Mouse (Mus musculus) kidney, embryonic 15.5 days (tissue): Measurements from ENCODE around the gene Sos2. TPM values are rescaled to one million over a fixed set of nuclear protein-coding genes. Genes with fewer than 3 reads are reported as not detected.
"Not testable (repeated sequence)": the region's sequence is repeated elsewhere in the genome, so short reads cannot be mapped to it uniquely, and the experiment has no call there.

Experiments used
- ATAC-seq: fragments of 200-750 bp; cut with Nextera tagmentation; replicated peaks from 2 replicates; pipeline ENCODE4 v1.8.0; 2017; ENCODE audit warnings: moderate TSS enrichment; ENCODE audit not compliant: low FRiP score
- H3K27ac ChIP-seq: fragments of 300-500 bp; sonication (generic); 2 replicates; pipeline ENCODE4 v1.5.1; 2015; ENCODE audit warnings: mild to moderate bottlenecking, inconsistent platforms
- H3K27me3 ChIP-seq: fragments of 300-500 bp; sonication (generic); 2 replicates; pipeline ENCODE4 v1.6.1; 2015; ENCODE audit warnings: inconsistent platforms
- H3K36me3 ChIP-seq: fragments of 300-500 bp; sonication (generic); 2 replicates; pipeline ENCODE4 v1.6.1; 2015; ENCODE audit warnings: inconsistent platforms
- H3K4me1 ChIP-seq: fragments of 300-500 bp; sonication (generic); 2 replicates; pipeline ENCODE4 v1.6.1; 2015; ENCODE audit warnings: inconsistent platforms
- H3K4me2 ChIP-seq: fragments of 300-500 bp; sonication (generic); 2 replicates; pipeline ENCODE4 v1.6.1; 2015; ENCODE audit warnings: moderate library complexity, mild to moderate bottlenecking, inconsistent platforms
- H3K4me3 ChIP-seq: fragments of 300-500 bp; sonication (generic); replicated peaks from 2 replicates; pipeline ENCODE4 v1.5.1; 2015; ENCODE audit warnings: mild to moderate bottlenecking, inconsistent platforms
- H3K9ac ChIP-seq: fragments of 300-500 bp; sonication (generic); 2 replicates; pipeline ENCODE4 v1.6.1; 2015; ENCODE audit warnings: mild to moderate bottlenecking, inconsistent platforms
- H3K9me3 ChIP-seq: fragments of 300-500 bp; sonication (generic); replicated peaks from 2 replicates; pipeline ENCODE4 v1.6.1; 2016; ENCODE audit warnings: inconsistent platforms
- WGBS: fragments of 180-500 bp; shearing (Covaris S2); methylation state at CpG from one replicate; pipeline ENCODE4 v1.1.7; 2015; ENCODE audit warnings: mixed read lengths; 5-methylcytosine and 5-hydroxymethylcytosine counted together
- polyA plus RNA-seq: library from polyadenylated mRNA; unstranded; fragments of >200 nt; fragmentation: Nextera tagmentation; extraction: Ambion mirVana; gene quantifications from 2 replicates; pipeline ENCODE4 v1.2.1, GENCODE M21; 2015

The Sos2 gene
- polyA plus RNA-seq, 1 experiment from 2014 or later, result 9.1 TPM

DNA sequence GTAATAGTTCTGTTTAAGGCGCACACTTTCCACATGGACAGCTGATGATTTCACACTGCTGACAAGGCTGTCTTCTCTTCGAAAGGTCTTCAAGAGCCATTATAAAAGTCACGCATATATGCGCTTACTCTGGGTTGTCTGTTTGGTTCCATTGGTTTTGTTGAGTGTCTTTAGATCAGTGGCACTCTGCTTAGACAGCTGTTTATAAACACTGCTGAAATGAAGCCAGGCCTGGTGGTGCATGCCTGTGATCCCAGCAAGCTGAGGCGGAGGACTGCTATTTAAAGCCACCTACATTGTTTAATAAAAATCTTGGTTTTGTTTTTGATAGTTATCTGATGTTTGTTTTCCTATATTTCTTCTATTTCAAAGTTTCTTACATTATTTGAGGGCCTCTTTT is 14.9 kb downstream of the Sos2 start:
- Histone ChIP-seq H3K4me1 (no peaks in the 10 kb centered on the region), H3K9ac (no peak overlapping the region), H3K9me3 (no peaks in the 10 kb centered on the region), H3K4me2 (no peak overlapping the region), H3K36me3 (no peaks in the 10 kb centered on the region; the same call in 1 of the 2 replicates), H3K27me3 (no peaks in the 10 kb centered on the region), H3K4me3 (no peak overlapping the region), H3K27ac (no peak overlapping the region)
- 96% methylated on average over 5 of the region's 5 CpGs for WGBS
- no peak for ATAC-seq

- H3K9ac ChIP-seq, result no peak overlapping the region
- WGBS, result 97% methylated on average over 5 of the region's 5 CpGs
- H3K27ac ChIP-seq, result no peak overlapping the region
- H3K4me2 ChIP-seq, result no peak overlapping the region
- H3K27me3 ChIP-seq, result no peaks in the 10 kb centered on the region
- no peaks in the 10 kb centered on the region for H3K9me3 ChIP-seq
- no peak overlapping the region for H3K4me3 ChIP-seq
- ATAC-seq, result no peak
- no peaks in the 10 kb centered on the region for H3K4me1 ChIP-seq
- no peaks in the 10 kb centered on the region; the same call in 1 of the 2 replicates for H3K36me3 ChIP-seq
Observed at GRCm38 (mm10) chr12:69661658-69662057, 20.0 kb downstream of the Sos2 start.

- H3K27me3 ChIP-seq, H3K9me3 ChIP-seq, H3K9ac ChIP-seq, H3K4me1 ChIP-seq, H3K27ac ChIP-seq, H3K4me3 ChIP-seq, H3K4me2 ChIP-seq: not testable (repeated sequence)
- H3K36me3 ChIP-seq, result peaks cover 23% of the 10 kb centered on the region
- ATAC-seq, result peak; percentile 85
Observed at GRCm38 (mm10) chr12:69653973-69654372, 27.7 kb downstream of the Sos2 start.

GRCm38 (mm10) chr12:69649511-69649910 is 32.1 kb downstream of the Sos2 start:
- H3K36me3 ChIP-seq, result peaks cover 49% of the 10 kb centered on the region
- WGBS, result 79% methylated on average over 8 of the region's 8 CpGs
- H3K4me2 ChIP-seq, result no peak overlapping the region
- no peak overlapping the region for H3K9ac ChIP-seq
- H3K9me3 ChIP-seq, result no peaks in the 10 kb centered on the region; the same call in 1 of the 2 replicates
- no peak overlapping the region for H3K4me3 ChIP-seq
- peak; percentile 79 for ATAC-seq
- H3K27me3 ChIP-seq, result no peaks in the 10 kb centered on the region
- H3K27ac ChIP-seq, result no peak overlapping the region
- H3K4me1 ChIP-seq, result peaks cover 4% of the 10 kb centered on the region; the same call in 1 of the 2 replicates

DNA sequence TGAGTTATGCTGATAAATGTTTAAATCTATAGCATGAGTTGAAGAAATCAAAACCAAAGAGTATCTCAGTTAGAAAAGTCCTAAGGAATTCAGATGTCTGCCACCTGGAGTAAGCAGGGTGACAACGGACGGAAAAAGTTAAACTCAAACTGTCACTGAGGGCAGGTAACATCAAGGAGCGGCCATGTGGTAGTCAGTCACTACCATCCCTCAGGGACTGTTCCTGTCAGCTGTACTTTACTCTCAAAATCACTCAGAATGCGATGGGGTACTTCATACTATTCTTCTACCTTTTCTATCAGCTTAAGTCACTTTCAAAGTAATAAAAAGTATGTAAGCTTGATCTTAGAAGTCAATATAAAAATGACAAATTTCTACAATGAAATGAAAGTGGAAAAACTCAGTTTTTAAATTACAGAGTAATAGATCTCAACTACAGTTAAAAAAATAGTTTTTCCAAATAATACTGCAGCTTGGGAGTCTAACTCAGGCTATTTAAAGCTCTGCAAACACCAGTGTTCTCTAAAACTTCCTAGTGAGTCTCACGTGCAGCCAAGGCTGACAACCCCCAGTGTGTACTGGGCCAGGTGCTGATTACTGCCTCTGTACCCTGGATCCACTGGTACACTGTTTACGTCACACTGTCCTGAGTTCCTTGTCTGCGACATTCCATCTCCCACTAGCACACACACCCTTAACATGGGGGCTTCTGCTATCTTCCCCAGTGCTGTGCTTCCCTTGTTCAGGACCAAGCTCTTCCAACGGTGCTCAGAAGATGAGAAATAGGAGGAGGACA is 35.6 kb downstream of the Sos2 start:
- Histone ChIP-seq H3K27ac (no peak overlapping the region), H3K4me2 (no peak overlapping the region), H3K4me1 (peaks cover 4% of the 10 kb centered on the region; the same call in 1 of the 2 replicates), H3K9me3 (no peaks in the 10 kb centered on the region), H3K9ac (no peak overlapping the region), H3K27me3 (no peaks in the 10 kb centered on the region), H3K4me3 (no peak overlapping the region), H3K36me3 (peaks cover 32% of the 10 kb centered on the region)
- 80% methylated on average over 8 of the region's 8 CpGs for WGBS
- no peak for ATAC-seq

DNA sequence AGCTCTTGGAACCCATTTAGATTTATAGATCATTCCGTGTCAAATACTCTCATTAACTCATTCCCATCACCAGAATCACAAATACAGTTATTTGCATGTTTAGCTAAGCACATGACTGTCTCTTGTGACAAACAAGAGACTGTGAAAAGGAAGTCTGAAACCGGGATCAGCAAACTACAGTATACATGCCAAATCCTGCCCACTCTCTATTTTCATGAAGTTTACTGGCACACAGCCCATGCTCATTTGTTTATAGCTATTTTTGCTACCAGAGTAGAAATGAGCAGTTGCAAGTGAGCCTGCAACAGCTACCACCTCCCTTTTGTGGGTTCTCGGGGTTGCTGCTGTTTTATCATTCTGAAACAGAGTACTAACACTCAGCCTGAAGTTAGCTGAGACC is 36.8 kb downstream of the Sos2 start:
- no peak overlapping the region for H3K27ac ChIP-seq
- H3K9ac ChIP-seq, result no peak overlapping the region
- no peaks in the 10 kb centered on the region for H3K27me3 ChIP-seq
- peaks cover 4% of the 10 kb centered on the region; the same call in 1 of the 2 replicates for H3K4me1 ChIP-seq
- H3K4me2 ChIP-seq, result no peak overlapping the region
- peaks cover 41% of the 10 kb centered on the region for H3K36me3 ChIP-seq
- 68% methylated on average over 3 of the region's 3 CpGs for WGBS
- no peaks in the 10 kb centered on the region for H3K9me3 ChIP-seq
- no peak for ATAC-seq
- no peak overlapping the region for H3K4me3 ChIP-seq

- Histone ChIP-seq H3K4me3 (no peak overlapping the region), H3K27me3 (no peaks in the 10 kb centered on the region), H3K36me3 (peaks cover 47% of the 10 kb centered on the region), H3K9me3 (no peaks in the 10 kb centered on the region), H3K9ac (no peak overlapping the region), H3K4me1 (peaks cover 4% of the 10 kb centered on the region; the same call in 1 of the 2 replicates), H3K27ac (no peak overlapping the region), H3K4me2 (no peak overlapping the region)
- WGBS, result 84% methylated on average over 5 of the region's 5 CpGs
- no peak for ATAC-seq
Observed at GRCm38 (mm10) chr12:69642877-69643276, 38.8 kb downstream of the Sos2 start.

DNA sequence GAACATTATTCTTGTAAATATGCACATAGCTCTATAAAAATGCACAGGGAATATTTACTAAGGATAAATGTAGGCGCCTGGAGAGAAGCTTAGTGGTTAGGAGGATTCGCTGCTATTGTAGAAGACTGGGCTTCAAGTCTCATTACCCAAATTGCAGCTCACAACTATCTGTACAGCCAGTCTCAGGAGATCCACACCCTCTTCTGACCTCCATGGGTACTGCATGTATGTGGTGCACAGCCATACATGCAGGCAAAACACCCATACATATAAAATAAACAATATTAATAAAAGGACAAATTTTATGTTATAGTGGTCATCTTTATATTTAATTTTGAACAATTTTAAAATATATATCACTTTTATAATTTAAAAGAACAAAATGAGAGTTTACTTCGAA is 46.9 kb downstream of the Sos2 start:
- Histone ChIP-seq H3K27me3 (no peaks in the 10 kb centered on the region), H3K27ac (no peak overlapping the region), H3K9me3 (no peaks in the 10 kb centered on the region), H3K4me1 (no peaks in the 10 kb centered on the region), H3K4me2 (no peak overlapping the region), H3K4me3 (no peak overlapping the region), H3K9ac (no peak overlapping the region), H3K36me3 (peaks cover 23% of the 10 kb centered on the region)
- no peak for ATAC-seq
- 93% methylated on average over 3 of the region's 3 CpGs for WGBS

GRCm38 (mm10) chr12:69618590-69618989 is 63.1 kb downstream of the Sos2 start:
- H3K4me2 ChIP-seq, H3K9ac ChIP-seq, H3K27ac ChIP-seq, H3K27me3 ChIP-seq, H3K4me3 ChIP-seq, H3K4me1 ChIP-seq, ATAC-seq, H3K9me3 ChIP-seq: not testable (repeated sequence)
- 84% methylated on average over 5 of the region's 5 CpGs for WGBS
- peaks cover 52% of the 10 kb centered on the region for H3K36me3 ChIP-seq

GRCm38 (mm10) chr12:69604367-69604766 is 77.3 kb downstream of the Sos2 start:
- ATAC-seq, result no peak
- no peak overlapping the region for H3K4me2 ChIP-seq
- peaks cover 33% of the 10 kb centered on the region for H3K36me3 ChIP-seq
- H3K4me1 ChIP-seq, result no peaks in the 10 kb centered on the region
- H3K4me3 ChIP-seq, result no peak overlapping the region
- H3K9me3 ChIP-seq, result no peaks in the 10 kb centered on the region
- no peak overlapping the region for H3K9ac ChIP-seq
- no peak overlapping the region for H3K27ac ChIP-seq
- WGBS, result 78% methylated on average over 2 of the region's 2 CpGs
- H3K27me3 ChIP-seq, result no peaks in the 10 kb centered on the region

GRCm38 (mm10) chr12:69597446-69597845 is 84.2 kb downstream of the Sos2 start:
- no peaks in the 10 kb centered on the region for H3K9me3 ChIP-seq
- H3K4me3 ChIP-seq, result no peak overlapping the region
- no peak overlapping the region for H3K4me2 ChIP-seq
- H3K27ac ChIP-seq, result no peak overlapping the region
- 89% methylated on average over 4 of the region's 4 CpGs for WGBS
- H3K4me1 ChIP-seq, result no peaks in the 10 kb centered on the region
- H3K27me3 ChIP-seq, result no peaks in the 10 kb centered on the region
- ATAC-seq, result no peak
- no peak overlapping the region for H3K9ac ChIP-seq
- peaks cover 21% of the 10 kb centered on the region for H3K36me3 ChIP-seq

DNA sequence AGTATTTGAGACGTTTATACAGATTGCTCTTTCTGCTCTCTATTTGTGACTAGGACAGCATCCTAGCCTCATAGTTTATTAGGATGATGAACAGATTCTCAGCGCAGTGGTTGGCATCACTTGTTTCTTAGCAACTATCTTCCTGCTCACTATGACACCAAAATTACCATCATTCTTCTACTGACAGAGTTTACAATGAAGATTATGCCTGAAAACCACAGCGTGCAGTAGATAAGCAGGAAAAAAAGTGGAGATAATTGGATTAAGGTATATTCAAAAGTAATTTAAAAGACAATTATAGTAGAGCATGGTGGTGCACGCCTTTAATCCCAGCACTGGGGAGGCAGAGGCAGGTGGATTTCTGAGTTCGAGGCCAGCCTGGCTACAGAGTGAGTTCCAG is 88.5 kb downstream of the Sos2 start:
- ATAC-seq, result no peak

GRCm38 (mm10) chr12:69583270-69583629 is 98.4 kb downstream of the Sos2 start:
- Histone ChIP-seq H3K9ac (peak overlapping the region; percentile 75), H3K36me3 (peaks cover 52% of the 10 kb centered on the region), H3K27ac (peak overlapping the region; percentile 69), H3K9me3 (no peaks in the 10 kb centered on the region), H3K4me2 (peak overlapping the region; percentile 73), H3K4me3 (peak overlapping the region; percentile 76), H3K4me1 (peaks cover 15% of the 10 kb centered on the region), H3K27me3 (no peaks in the 10 kb centered on the region)
- WGBS, result 45% methylated on average over 5 of the region's 5 CpGs
- peak; percentile 34 for ATAC-seq

More for the DNA sequence above, 88.5 kb downstream of the Sos2 start:
- Histone ChIP-seq H3K27ac (no peak overlapping the region), H3K4me1 (no peaks in the 10 kb centered on the region), H3K4me2 (no peak overlapping the region), H3K4me3 (no peak overlapping the region), H3K27me3 (no peaks in the 10 kb centered on the region), H3K36me3 (peaks cover 38% of the 10 kb centered on the region), H3K9ac (no peak overlapping the region), H3K9me3 (no peaks in the 10 kb centered on the region)
- 89% methylated on average over 5 of the region's 5 CpGs for WGBS
